Mouse (Mus musculus): ENCODE measurements around the gene Slc9a8.

Gene Slc9a8

GRCm38 (mm10) chr2:167510485-167510884 lies 89.0 kb downstream of the Slc9a8 start:
- peak; percentile 28 to 34 for DNase-seq (ENCODE audit: low spot score in 2 of 2)

- DNase-seq (ENCODE audit: low spot score in 2 of 2), result no peak
Measured at GRCm38 (mm10) chr2:167512365-167512764, 90.9 kb downstream of the Slc9a8 start.

GRCm38 (mm10) chr2:167512970-167513369 lies 91.5 kb downstream of the Slc9a8 start:
- DNase-seq (ENCODE audit: low spot score in 2 of 2), result no peak

- DNase-seq (ENCODE audit: low spot score in 2 of 2), result no peak
Measured at GRCm38 (mm10) chr2:167514641-167515040, 93.1 kb downstream of the Slc9a8 start.

- DNase-seq (ENCODE audit: low spot score in 2 of 2), result no peak
Measured at GRCm38 (mm10) chr2:167515688-167516087, 94.2 kb downstream of the Slc9a8 start.

GRCm38 (mm10) chr2:167519606-167520252 lies 98.2 kb downstream of the Slc9a8 start:
- no peak for DNase-seq (ENCODE audit: low spot score in 2 of 2)

All from thymus, postnatal 10 days (tissue).